Mouse (Mus musculus): ENCODE data around the gene Limch1. TPM values are rescaled to one million over a fixed set of nuclear protein-coding genes. Genes with fewer than 3 reads are reported as not detected.

Limch1 gene
- polyA plus RNA-seq, 1 experiment = 44.2 TPM

- TF ChIP-seq CTCF (IDR thresholded peaks at IDR 0.05; ENCODE audit: borderline replicate concordance, insufficient read depth, low read length) (no peak), POLR2A (IDR thresholded peaks at IDR 0.05; ENCODE audit: low read depth, low read length) (no peak)
- no peak overlapping the region for H3K27ac ChIP-seq (ENCODE audit: insufficient read depth, low read length)
- H3K4me1 ChIP-seq (ENCODE audit: control insufficient read depth, insufficient read depth, low read length) = no peaks in the 10 kb centered on the region
- no peak overlapping the region for H3K4me3 ChIP-seq (ENCODE audit: insufficient read depth, low read length)
Measured at GRCm38 (mm10) chr5:66797326-66797725, 51.7 kb downstream of the Limch1 start.

GRCm38 (mm10) chr5:66798135-66798534 is 52.5 kb downstream of the Limch1 start:
- Histone ChIP-seq H3K4me1 (ENCODE audit: control insufficient read depth, insufficient read depth, low read length) (no peaks in the 10 kb centered on the region), H3K27ac (ENCODE audit: insufficient read depth, low read length) (no peak overlapping the region), H3K4me3 (ENCODE audit: insufficient read depth, low read length) (no peak overlapping the region)
- TF ChIP-seq POLR2A (IDR thresholded peaks at IDR 0.05; ENCODE audit: low read depth, low read length) (no peak), CTCF (IDR thresholded peaks at IDR 0.05; ENCODE audit: borderline replicate concordance, insufficient read depth, low read length) (no peak)

GRCm38 (mm10) chr5:66798591-66799003 is 53.0 kb downstream of the Limch1 start:
- TF ChIP-seq POLR2A (IDR thresholded peaks at IDR 0.05; ENCODE audit: low read depth, low read length) (no peak), CTCF (IDR thresholded peaks at IDR 0.05; ENCODE audit: borderline replicate concordance, insufficient read depth, low read length) (no peak)
- H3K27ac ChIP-seq (ENCODE audit: insufficient read depth, low read length) = no peak overlapping the region
- H3K4me3 ChIP-seq (ENCODE audit: insufficient read depth, low read length) = no peak overlapping the region

GRCm38 (mm10) chr5:66800243-66800642 is 54.6 kb downstream of the Limch1 start:
- H3K4me1 ChIP-seq (ENCODE audit: control insufficient read depth, insufficient read depth, low read length) = no peaks in the 10 kb centered on the region
- no peak overlapping the region for H3K4me3 ChIP-seq (ENCODE audit: insufficient read depth, low read length)
- TF ChIP-seq CTCF (IDR thresholded peaks at IDR 0.05; ENCODE audit: borderline replicate concordance, insufficient read depth, low read length) (no peak), POLR2A (IDR thresholded peaks at IDR 0.05; ENCODE audit: low read depth, low read length) (no peak)
- H3K27ac ChIP-seq (ENCODE audit: insufficient read depth, low read length) = no peak overlapping the region

More at GRCm38 (mm10) chr5:66798591-66799003, 53.0 kb downstream of the Limch1 start:
- no peaks in the 10 kb centered on the region for H3K4me1 ChIP-seq (ENCODE audit: control insufficient read depth, insufficient read depth, low read length)

GRCm38 (mm10) chr5:66800977-66801376 is 55.4 kb downstream of the Limch1 start:
- Histone ChIP-seq H3K4me1 (ENCODE audit: control insufficient read depth, insufficient read depth, low read length) (no peaks in the 10 kb centered on the region), H3K27ac (ENCODE audit: insufficient read depth, low read length) (no peak overlapping the region), H3K4me3 (ENCODE audit: insufficient read depth, low read length) (no peak overlapping the region)
- TF ChIP-seq CTCF (IDR thresholded peaks at IDR 0.05; ENCODE audit: borderline replicate concordance, insufficient read depth, low read length) (no peak), POLR2A (IDR thresholded peaks at IDR 0.05; ENCODE audit: low read depth, low read length) (no peak)

GRCm38 (mm10) chr5:66802196-66802595 is 56.6 kb downstream of the Limch1 start:
- Histone ChIP-seq H3K27ac (ENCODE audit: insufficient read depth, low read length) (no peak overlapping the region), H3K4me1 (ENCODE audit: control insufficient read depth, insufficient read depth, low read length) (no peaks in the 10 kb centered on the region), H3K4me3 (ENCODE audit: insufficient read depth, low read length) (no peak overlapping the region)
- no peak for TF ChIP-seq CTCF (IDR thresholded peaks at IDR 0.05; ENCODE audit: borderline replicate concordance, insufficient read depth, low read length)
- no peak for TF ChIP-seq POLR2A (IDR thresholded peaks at IDR 0.05; ENCODE audit: low read depth, low read length)

GRCm38 (mm10) chr5:66806335-66806734 is 60.7 kb downstream of the Limch1 start:
- Histone ChIP-seq H3K4me1 (ENCODE audit: control insufficient read depth, insufficient read depth, low read length) (no peaks in the 10 kb centered on the region), H3K27ac (ENCODE audit: insufficient read depth, low read length) (no peak overlapping the region), H3K4me3 (ENCODE audit: insufficient read depth, low read length) (no peak overlapping the region)
- TF ChIP-seq CTCF (IDR thresholded peaks at IDR 0.05; ENCODE audit: borderline replicate concordance, insufficient read depth, low read length) (no peak), POLR2A (IDR thresholded peaks at IDR 0.05; ENCODE audit: low read depth, low read length) (no peak)

GRCm38 (mm10) chr5:66807737-66808136 is 62.1 kb downstream of the Limch1 start:
- Histone ChIP-seq H3K4me1 (ENCODE audit: control insufficient read depth, insufficient read depth, low read length) (no peaks in the 10 kb centered on the region), H3K27ac (ENCODE audit: insufficient read depth, low read length) (no peak overlapping the region), H3K4me3 (ENCODE audit: insufficient read depth, low read length) (no peak overlapping the region)
- TF ChIP-seq CTCF (IDR thresholded peaks at IDR 0.05; ENCODE audit: borderline replicate concordance, insufficient read depth, low read length) (no peak), POLR2A (IDR thresholded peaks at IDR 0.05; ENCODE audit: low read depth, low read length) (no peak)

- TF ChIP-seq POLR2A (IDR thresholded peaks at IDR 0.05; ENCODE audit: low read depth, low read length) = no peak
- no peak for TF ChIP-seq CTCF (IDR thresholded peaks at IDR 0.05; ENCODE audit: borderline replicate concordance, insufficient read depth, low read length)
- H3K4me3 ChIP-seq (ENCODE audit: insufficient read depth, low read length) = no peak overlapping the region
Measured at GRCm38 (mm10) chr5:66809016-66809570, 63.5 kb downstream of the Limch1 start.

GRCm38 (mm10) chr5:66810396-66810795 is 64.8 kb downstream of the Limch1 start:
- TF ChIP-seq POLR2A (IDR thresholded peaks at IDR 0.05; ENCODE audit: low read depth, low read length) = no peak
- TF ChIP-seq CTCF (IDR thresholded peaks at IDR 0.05; ENCODE audit: borderline replicate concordance, insufficient read depth, low read length) = no peak
- Histone ChIP-seq H3K4me3 (ENCODE audit: insufficient read depth, low read length) (no peak overlapping the region), H3K4me1 (ENCODE audit: control insufficient read depth, insufficient read depth, low read length) (no peaks in the 10 kb centered on the region), H3K27ac (ENCODE audit: insufficient read depth, low read length) (no peak overlapping the region)

More at GRCm38 (mm10) chr5:66809016-66809570, 63.5 kb downstream of the Limch1 start:
- Histone ChIP-seq H3K4me1 (ENCODE audit: control insufficient read depth, insufficient read depth, low read length) (no peaks in the 10 kb centered on the region), H3K27ac (ENCODE audit: insufficient read depth, low read length) (no peak overlapping the region)
